Mouse (Mus musculus) cerebellum, adult 18-20 months (tissue): ENCODE measurements around the gene Zfp950.

Experiments used
- DNase-seq, 2 experiments: peaks; one replicate each; pipeline ENCODE4 v3.0.0; 2021

The Zfp950 gene

DNA sequence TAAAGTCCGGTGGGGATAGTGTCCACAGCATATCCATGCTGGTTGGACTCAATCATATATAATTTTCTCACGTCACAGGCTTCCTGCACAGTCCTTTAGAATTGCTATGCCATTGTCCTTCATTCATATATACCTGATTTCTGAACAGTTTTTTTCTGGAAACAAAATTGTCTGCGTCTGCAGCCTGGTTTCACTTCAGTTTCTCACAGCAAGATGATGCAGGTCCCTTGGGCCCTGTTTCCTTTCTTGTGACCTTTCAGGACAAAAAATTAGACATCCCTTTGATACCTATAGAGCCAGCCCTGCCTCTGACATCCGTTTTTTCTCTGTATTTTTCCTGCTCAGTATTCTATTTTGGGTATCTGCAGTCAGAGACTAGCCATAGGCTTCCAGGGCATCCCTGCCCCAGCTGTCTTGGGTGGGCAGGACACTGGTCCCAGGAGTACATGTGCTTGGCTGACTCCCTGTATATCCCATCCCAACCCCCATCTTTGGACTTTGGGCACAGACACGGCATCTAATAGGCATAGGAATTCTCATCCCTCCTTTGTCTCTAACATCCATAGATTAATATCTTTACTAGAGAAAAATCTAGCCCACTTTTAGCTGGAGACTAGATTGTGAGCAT is 83.7 kb downstream of the Zfp950 start:
- no peak for DNase-seq

DNA sequence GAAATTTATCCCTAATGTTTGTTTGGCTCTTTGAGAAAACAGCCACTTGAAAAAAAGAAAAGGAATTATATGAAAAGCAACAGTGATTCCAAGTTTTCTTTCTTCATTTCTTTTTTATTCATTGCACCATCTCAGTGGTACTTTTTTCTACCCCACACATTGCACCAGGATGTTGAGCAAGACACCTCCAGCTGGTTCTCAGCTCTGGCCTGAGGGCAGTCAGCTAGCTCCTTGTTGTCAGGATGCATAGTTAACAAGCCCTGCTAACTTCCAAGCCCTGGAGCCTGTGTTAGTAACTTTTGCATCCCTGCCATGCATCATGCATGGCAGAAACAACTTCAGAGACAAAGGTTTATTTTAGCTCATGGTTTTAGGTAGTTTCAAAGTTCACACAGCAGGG is 87.9 kb downstream of the Zfp950 start:
- no peak for DNase-seq

DNA sequence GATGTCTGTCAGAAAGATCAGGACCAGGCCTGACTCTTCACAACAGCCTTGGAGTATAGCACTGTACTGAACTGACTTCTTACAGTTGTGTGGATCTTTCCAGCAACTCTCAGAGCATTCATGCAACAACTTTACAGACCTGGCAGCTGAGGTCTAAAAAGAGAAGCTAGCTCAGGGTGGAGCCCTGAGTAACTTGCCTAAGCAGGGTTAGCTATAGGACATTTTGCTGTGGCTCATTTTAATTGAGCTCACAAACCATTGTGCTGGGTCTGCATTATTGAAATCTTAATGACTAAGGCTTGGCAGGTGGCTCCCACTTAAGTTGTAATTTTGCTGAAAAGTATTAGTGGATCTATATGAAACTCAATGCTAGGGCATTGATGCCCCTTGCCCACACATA is 88.6 kb downstream of the Zfp950 start:
- DNase-seq: no peak

DNA sequence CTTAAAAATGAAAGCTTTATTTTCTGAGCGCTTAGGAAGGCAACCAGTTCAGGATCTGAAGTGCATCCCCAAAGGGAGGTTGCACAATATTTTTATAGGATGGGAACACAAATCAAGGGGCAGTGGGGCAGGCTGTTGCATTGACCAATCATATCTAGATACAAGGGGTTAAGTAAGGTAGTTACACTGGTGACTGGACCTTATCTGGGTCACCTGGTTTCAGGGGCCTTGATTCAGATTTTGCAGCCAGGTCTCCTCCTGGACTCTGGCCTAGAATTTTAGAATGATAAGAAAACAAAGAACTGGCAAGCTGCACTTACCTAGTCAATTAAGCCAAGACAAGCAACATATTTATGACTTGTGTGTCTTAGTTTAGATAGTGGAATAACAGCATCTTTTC is 89.5 kb downstream of the Zfp950 start:
- DNase-seq: no peak

DNA sequence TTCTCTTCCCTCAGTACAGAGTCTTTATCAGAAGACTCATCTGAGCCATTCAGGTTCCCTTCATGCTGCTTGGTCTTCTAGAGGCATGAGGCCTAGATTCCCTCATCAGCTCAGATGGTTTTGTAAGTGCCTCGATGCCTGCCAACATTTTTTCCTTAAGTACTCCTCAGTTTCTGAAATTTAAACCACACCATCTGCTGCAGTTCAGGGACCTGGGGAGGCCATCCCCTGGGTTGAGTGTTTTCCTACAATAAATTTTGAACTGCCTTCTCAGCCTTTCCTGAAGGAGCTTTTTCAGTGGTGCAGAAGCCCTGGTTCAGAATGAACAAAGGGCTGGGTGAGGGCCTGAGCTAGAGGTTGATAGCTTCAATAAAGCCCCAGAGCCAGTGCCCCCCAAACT is 91.2 kb downstream of the Zfp950 start:
- DNase-seq: peak; percentile 21 to 23

DNA sequence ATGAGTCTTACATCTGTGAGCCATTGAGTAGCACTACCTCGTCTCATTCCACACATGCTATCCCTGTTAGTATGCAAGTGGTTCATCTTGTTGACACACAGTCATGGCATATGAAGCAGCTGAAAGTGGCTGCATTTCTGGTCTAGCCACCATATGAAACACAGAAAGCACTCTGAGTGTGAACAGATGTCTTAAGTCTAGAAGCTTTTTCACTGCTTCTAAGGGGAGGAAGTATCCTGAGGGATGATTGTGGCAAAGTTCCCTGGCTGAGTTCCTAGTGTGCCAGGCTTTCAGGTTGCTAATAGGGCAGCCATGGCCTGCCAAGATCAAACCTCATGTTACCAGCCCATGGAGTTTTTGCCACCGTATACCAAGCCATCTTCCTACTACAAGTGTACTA is 92.0 kb downstream of the Zfp950 start:
- peak; percentile 46 to 53 for DNase-seq

DNA sequence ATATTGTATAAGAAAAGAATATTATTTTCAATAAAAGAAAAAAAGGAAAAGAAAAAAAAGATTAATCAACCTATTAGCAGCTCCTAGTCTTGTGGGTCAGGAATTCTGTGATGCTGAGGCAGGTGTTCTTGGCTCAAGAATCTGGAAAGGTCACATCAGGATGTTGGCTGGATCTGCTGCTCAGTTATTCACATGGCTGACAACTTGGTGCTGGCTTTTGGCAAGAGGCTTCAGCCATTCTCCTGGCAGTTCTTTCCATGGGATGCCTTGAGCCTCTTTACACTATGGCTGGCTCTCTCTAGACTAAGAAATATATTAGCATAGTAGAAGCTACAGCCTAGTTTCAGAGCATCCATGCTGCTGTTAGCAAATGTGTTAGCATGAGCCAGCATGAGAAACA is 101.5 kb downstream of the Zfp950 start:
- DNase-seq: no peak

DNA sequence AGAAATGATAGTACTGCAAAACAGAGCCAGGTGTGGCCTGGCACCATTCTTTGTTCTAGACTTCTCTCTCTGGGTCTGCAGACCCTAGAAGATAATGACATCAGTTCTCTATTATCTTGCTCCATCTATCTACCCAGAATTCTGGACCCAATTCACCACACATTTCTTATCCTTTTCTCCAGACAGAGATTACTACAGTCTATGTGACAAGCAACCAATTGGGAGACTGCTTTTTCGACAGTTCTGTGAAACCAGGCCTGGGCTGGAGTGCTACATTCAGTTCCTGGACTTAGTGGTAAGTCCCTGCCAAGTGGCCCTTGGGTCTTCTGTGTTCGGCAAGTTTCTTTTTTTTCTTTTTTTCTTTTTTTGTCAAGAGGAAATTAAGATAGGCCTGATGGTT is 109.1 kb downstream of the Zfp950 start:
- DNase-seq: no peak

DNA sequence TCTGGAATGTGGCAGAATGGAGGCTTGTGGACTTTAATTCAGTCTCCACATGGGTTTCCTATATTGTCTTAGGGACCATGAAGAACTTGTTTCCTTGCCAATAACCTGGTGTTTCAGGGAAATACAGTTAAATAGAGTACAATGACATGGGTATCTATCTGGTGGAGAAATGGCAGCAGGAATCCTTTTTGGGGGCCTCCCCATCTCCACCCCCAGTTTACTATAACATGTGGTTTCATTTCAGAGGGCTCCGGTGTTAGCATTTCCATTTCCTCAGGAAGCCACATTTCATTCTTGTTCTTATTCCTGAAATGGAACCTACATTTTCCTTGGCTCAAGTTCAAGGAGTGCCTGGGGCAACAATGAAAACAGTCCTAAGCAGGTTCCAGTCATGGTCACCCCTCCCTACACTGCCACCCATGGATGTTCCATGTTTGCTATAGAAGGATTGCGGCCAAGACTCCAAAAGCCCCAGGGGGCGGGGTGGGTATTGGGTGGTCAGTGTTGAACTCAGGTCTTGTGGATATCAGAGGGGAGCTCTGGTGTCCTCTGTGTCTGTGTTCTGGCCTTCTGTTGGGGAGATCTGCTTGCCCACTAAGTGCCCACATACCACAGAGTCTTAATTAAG is 118.6 kb downstream of the Zfp950 start:
- DNase-seq: no peak

DNA sequence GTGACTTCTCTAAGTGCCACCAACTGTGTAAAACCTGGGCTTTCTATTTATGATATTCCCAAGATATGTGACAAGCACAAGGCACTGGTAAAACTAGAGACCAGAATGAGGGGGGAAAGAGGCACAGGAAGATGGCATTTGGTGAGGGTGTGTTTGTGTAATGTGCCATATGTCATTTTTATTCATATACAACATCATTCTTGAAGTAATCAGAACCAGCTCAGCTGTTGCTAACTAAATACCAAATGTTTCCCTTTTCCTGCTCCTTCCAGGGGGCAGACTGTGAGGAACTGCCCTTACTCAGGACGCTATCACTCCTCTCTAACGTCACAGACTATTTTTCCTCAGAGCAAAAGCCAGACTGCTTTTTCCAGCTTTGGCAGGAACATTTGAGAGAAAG is 119.1 kb downstream of the Zfp950 start:
- DNase-seq: peak; percentile 18 to 24

DNA sequence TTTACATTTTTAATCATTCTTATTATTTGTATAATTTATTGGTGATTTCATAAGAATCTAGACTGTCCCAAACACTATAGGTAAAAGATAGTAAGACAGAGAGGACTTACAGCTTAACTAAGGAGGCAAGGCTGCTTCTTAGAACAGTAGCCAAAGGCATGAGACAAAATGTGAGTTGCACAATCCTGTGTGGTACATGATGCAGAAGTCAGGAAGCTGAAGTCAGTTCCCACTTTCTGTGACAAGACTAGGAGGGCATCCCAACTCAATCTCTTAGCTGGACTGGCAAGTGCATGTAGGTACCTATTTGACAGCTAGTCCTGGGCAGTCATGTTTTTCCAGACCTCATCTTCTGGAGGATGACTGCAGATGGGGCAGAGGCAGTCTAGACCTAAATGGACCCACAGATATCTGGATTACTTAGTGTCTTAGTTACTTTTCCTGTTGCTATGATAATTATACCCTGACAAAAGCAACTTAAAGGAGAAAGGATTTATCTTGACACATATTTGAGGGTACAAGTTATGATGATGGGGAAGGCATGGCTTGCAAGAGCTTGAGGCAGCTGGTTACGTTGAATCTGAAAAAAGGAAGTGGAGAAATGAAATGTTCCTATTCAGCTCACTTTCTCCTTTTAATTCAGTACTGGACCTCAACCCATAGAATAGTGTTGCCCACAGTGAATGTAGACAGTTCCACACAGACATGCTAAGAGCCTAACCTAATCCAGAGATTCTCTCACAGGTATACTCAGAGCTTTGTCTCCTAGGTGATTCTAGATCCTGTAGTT is 123.0 kb downstream of the Zfp950 start:
- DNase-seq: no peak

DNA sequence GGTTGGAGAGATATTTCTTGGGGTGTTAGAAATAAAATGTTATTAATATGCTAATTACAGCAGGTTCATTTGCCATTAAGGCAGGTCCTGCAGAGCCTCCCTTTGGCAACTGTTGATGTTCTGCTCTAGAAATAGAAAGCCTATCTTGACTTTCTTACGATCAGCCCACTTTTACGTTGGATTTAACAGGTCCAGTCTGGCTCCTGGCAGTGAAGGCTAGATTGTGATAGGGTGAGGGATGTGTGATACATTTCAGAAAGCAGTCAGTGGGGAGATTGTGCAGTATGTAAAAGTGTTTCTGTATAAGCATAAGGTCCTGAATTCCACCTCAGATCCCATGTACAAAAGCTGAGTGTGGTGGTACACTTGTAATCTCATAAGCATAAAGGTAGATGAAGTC is 131.4 kb downstream of the Zfp950 start:
- no peak for DNase-seq
